Mouse (Mus musculus): ENCODE measurements at regions not wholly inside any gene's neighbourhood (a gene's known extent, or its start where the extent isn't known, plus 50 kb on each side); places are given as distances from the start of the nearest gene placed in this dataset.

DNA sequence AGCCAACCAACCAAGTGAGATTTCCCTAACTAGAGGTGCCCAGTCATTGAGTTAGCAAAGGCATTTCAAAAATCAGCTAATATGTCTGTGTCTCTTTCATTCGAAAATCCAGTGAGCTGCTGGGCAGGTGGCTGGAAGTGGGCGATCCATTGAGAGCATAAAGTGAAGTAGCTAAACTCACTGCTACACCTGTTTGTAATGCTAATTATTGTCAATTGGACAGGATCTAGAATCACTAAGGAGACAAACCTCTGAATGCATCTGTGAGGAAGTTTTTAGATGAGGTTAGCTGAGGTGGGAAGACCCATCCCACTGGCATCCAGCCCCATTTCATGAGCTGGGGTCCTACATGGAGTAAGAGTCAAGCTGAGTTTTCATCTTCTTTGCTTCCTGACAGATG, 711.6 kb upstream of the Gm21961 start:
- no peak for TF ChIP-seq CTCF (IDR thresholded peaks at IDR 0.05; ENCODE audit: low read depth, low read length)
- no peak for TF ChIP-seq EP300 (IDR thresholded peaks at IDR 0.05; ENCODE audit: insufficient read depth, low read depth, low read length)
- no peak for TF ChIP-seq POLR2A (IDR thresholded peaks at IDR 0.05; ENCODE audit: insufficient read depth, low read length)

Measured in ES-Bruce4 (cell line).